In genomic region chr1:119548668-119549326, GRCm38 (mm10) we compare ENCODE assay signal across 9 mouse cellular contexts. TPM values are rescaled to one million over a fixed set of nuclear protein-coding genes. Genes with fewer than 3 reads are reported as not detected.
DNase-seq lines count a peak whose midpoint lies in the region; ATAC-seq and TF ChIP-seq lines count a peak whose summit lies in the region.
"Had no signal": no experiment of that assay in that cellular context is flagged by ENCODE, and none has a peak within 500 bp of the region (broad histone marks: within the 10 kb centered on the region; RNA-seq: fewer than 3 reads in every experiment).

No protein-coding gene starts in this region.

- no peak overlapping the region for H3K4me2 ChIP-seq in kidney, embryonic 14.5 days (replicated peaks; ENCODE audit: low read depth, low read length)
- H3K4me2 ChIP-seq in liver, embryonic 12.5 days = no peak overlapping the region
- no peak overlapping the region for H3K4me2 ChIP-seq in neural tube, embryonic 13.5 days

- 0 out of 2 replicates have a peak, but pooled peaks have one; percentile 64 for TF ChIP-seq EP300 in heart, adult 2 months (IDR thresholded peaks at IDR 0.05; ENCODE audit: insufficient read depth, low read depth, low read length)

- no peak overlapping the region for H3K9ac ChIP-seq in heart, adult 2 months (ENCODE audit: low read depth, low read length)
- H3K9ac ChIP-seq in kidney, embryonic 14.5 days (ENCODE audit: low read depth, low read length) = no peak overlapping the region
- no peak overlapping the region for H3K9ac ChIP-seq in liver, embryonic 12.5 days
- no peak overlapping the region for H3K9ac ChIP-seq in neural tube, embryonic 13.5 days

- peak; percentile 57 for DNase-seq in CD4-positive helper T cell, adult 2 months (ENCODE audit: low read depth, low spot score)
- DNase-seq in adrenal gland, adult 2 months = peak; percentile 74
- DNase-seq in embryo, embryonic 10 days (ENCODE audit: low spot score) = peak; percentile 76
- peak; percentile 58 to 79 for DNase-seq in heart, adult 2 months
- DNase-seq in thymus, postnatal 0 days (ENCODE audit: low spot score) = peak; percentile 75

- 68% methylated on average over 7 of the region's 7 CpGs for WGBS in heart, adult 2 months
- WGBS in kidney, embryonic 14.5 days = 67% methylated on average over 7 of the region's 7 CpGs
- WGBS in liver, embryonic 12.5 days (ENCODE audit: insufficient replicate concordance) = 63% methylated on average over 7 of the region's 7 CpGs
- WGBS in neural tube, embryonic 13.5 days = 75% methylated on average over 7 of the region's 7 CpGs

- H3K4me3 ChIP-seq in heart, adult 2 months = no peak overlapping the region
- H3K4me3 ChIP-seq in kidney, embryonic 14.5 days (ENCODE audit: low read length) = no peak overlapping the region
- H3K4me3 ChIP-seq in liver, embryonic 12.5 days = no peak overlapping the region
- no peak overlapping the region for H3K4me3 ChIP-seq in neural tube, embryonic 13.5 days
- H3K4me3 ChIP-seq: erythroblast, embryonic 14.5 days had no signal

- no peaks in the 10 kb centered on the region for H3K27me3 ChIP-seq in heart, adult 2 months (ENCODE audit: control insufficient read depth, insufficient read depth, low read length)
- no peaks in the 10 kb centered on the region for H3K27me3 ChIP-seq in kidney, embryonic 14.5 days (ENCODE audit: control insufficient read depth, insufficient read depth, low read length)
- no peaks in the 10 kb centered on the region for H3K27me3 ChIP-seq in liver, embryonic 12.5 days (replicated peaks)
- H3K27me3 ChIP-seq in neural tube, embryonic 13.5 days = no peaks in the 10 kb centered on the region

- no peaks in the 10 kb centered on the region for H3K9me3 ChIP-seq in kidney, embryonic 14.5 days (ENCODE audit: control insufficient read depth, low read length)
- H3K9me3 ChIP-seq in liver, embryonic 12.5 days (replicated peaks) = no peaks in the 10 kb centered on the region
- no peaks in the 10 kb centered on the region for H3K9me3 ChIP-seq in neural tube, embryonic 13.5 days

- no peaks in the 10 kb centered on the region for H3K79me2 ChIP-seq in heart, adult 2 months (replicated peaks; ENCODE audit: control insufficient read depth, insufficient read depth, low read length)

- no peak overlapping the region for H3K27ac ChIP-seq in heart, adult 2 months
- no peak overlapping the region for H3K27ac ChIP-seq in kidney, embryonic 14.5 days (ENCODE audit: low read depth, low read length)
- H3K27ac ChIP-seq in liver, embryonic 12.5 days = no peak overlapping the region
- H3K27ac ChIP-seq in neural tube, embryonic 13.5 days (replicated peaks) = no peak overlapping the region

- intact Hi-C loops in heart, adult 2 months (cut with DNase I) = loop anchor here (1.0 to 5.0 kb wide), 5 partner anchors 90 to 464 kb away; no protein-coding TSS in a partner anchor

- H3K36me3 ChIP-seq in heart, adult 2 months (ENCODE audit: control insufficient read depth, insufficient read depth, low read length) = no peaks in the 10 kb centered on the region
- H3K36me3 ChIP-seq in kidney, embryonic 14.5 days (ENCODE audit: control insufficient read depth, insufficient read depth, low read length) = peaks cover 47% of the 10 kb centered on the region
- peaks cover 19% of the 10 kb centered on the region for H3K36me3 ChIP-seq in liver, embryonic 12.5 days
- H3K36me3 ChIP-seq in neural tube, embryonic 13.5 days = peaks cover 24% of the 10 kb centered on the region; the same call in 1 of the 2 replicates

- ATAC-seq in kidney, embryonic 14.5 days (ENCODE audit: low FRiP score, low TSS enrichment) = 0 out of 2 replicates have a peak, but pooled peaks have one; percentile 12
- ATAC-seq in liver, embryonic 12.5 days = 0 out of 2 replicates have a peak, but pooled peaks have one; percentile 28
- ATAC-seq in neural tube, embryonic 13.5 days (ENCODE audit: low read depth) = peak; percentile 36; the same call in 1 of the 2 replicates

- no peaks in the 10 kb centered on the region for H3K4me1 ChIP-seq in heart, adult 2 months (ENCODE audit: control insufficient read depth, insufficient read depth, low read length)
- no peaks in the 10 kb centered on the region for H3K4me1 ChIP-seq in kidney, embryonic 14.5 days (ENCODE audit: control insufficient read depth, insufficient read depth, low read length)
- peaks cover 19% of the 10 kb centered on the region for H3K4me1 ChIP-seq in liver, embryonic 12.5 days
- no peaks in the 10 kb centered on the region for H3K4me1 ChIP-seq in neural tube, embryonic 13.5 days (replicated peaks)

- peak; percentile 97 for TF ChIP-seq CTCF in heart, adult 2 months (IDR thresholded peaks at IDR 0.05)

- TF ChIP-seq POLR2A in heart, adult 2 months (IDR thresholded peaks at IDR 0.05; ENCODE audit: insufficient read depth, low read depth, low read length) = no peak

RNA-seq across cellular contexts. Expression of gene Tmem185b, which starts 22.8 kb away (rescaled TPM):
- total RNA-seq in adrenal gland, adult 2 months (2021) = 10 to 100 TPM; 18.3 to 26.8 TPM
- polyA plus RNA-seq in adrenal gland, adult 2 months (2012; rRNA removed) = 45.4 and 56.5 TPM in 2 replicates
- 10 to 100 TPM; 14.8 to 15.8 TPM for total RNA-seq in heart, adult 2 months (2021)
- polyA plus RNA-seq in heart, adult 2 months (2012; rRNA removed) = 14.2 and 15.1 TPM in 2 replicates
- polyA plus RNA-seq in kidney, embryonic 14.5 days (2014; fragmentation: Nextera tagmentation; extraction: Ambion mirVana) = 23.8 and 28.4 TPM in 2 replicates
- 11.6 and 11.7 TPM in 2 replicates for polyA plus RNA-seq in liver, embryonic 12.5 days (2016; fragmentation: Nextera tagmentation; extraction: Ambion mirVana)
- polyA plus RNA-seq in neural tube, embryonic 13.5 days (2015; fragmentation: Nextera tagmentation; extraction: Ambion mirVana) = 16.7 and 17.4 TPM in 2 replicates
- 26.8 and 29.2 TPM in 2 replicates for polyA plus RNA-seq in thymus, postnatal 0 days (2015; fragmentation: Nextera tagmentation; extraction: Ambion mirVana)

RNA-seq across cellular contexts. Expression of gene Ralb, which starts 44.2 kb away (rescaled TPM):
- total RNA-seq in adrenal gland, adult 2 months (2021) = 10 to 100 TPM; 60.0 to 60.4 TPM
- 40.7 and 46.7 TPM in 2 replicates for polyA plus RNA-seq in adrenal gland, adult 2 months (2012; rRNA removed)
- total RNA-seq in heart, adult 2 months (2021) = 10 to 100 TPM; 26.9 to 30.1 TPM
- polyA plus RNA-seq in heart, adult 2 months (2012; rRNA removed) = 23.1 and 29.1 TPM in 2 replicates
- polyA plus RNA-seq in kidney, embryonic 14.5 days (2014; fragmentation: Nextera tagmentation; extraction: Ambion mirVana) = 84.7 and 123 TPM in 2 replicates
- polyA plus RNA-seq in liver, embryonic 12.5 days (2016; fragmentation: Nextera tagmentation; extraction: Ambion mirVana) = 58.2 and 58.8 TPM in 2 replicates
- polyA plus RNA-seq in neural tube, embryonic 13.5 days (2015; fragmentation: Nextera tagmentation; extraction: Ambion mirVana) = 78.2 and 81.4 TPM in 2 replicates
- 82.7 and 87.1 TPM in 2 replicates for polyA plus RNA-seq in thymus, postnatal 0 days (2015; fragmentation: Nextera tagmentation; extraction: Ambion mirVana)
